Mouse (Mus musculus) limb, embryonic 14.5 days (tissue): Measurements from ENCODE around the gene D330045A20Rik. TPM values are rescaled to one million over a fixed set of nuclear protein-coding genes. Genes with fewer than 3 reads are reported as not detected.

Experiments used
- ATAC-seq: fragments of 200-750 bp; cut with Nextera tagmentation; 2 replicates; pipeline ENCODE4 v1.8.0; 2017; ENCODE audit warnings: low read depth, moderate number of reproducible peaks, moderate TSS enrichment; ENCODE audit not compliant: low FRiP score
- DNase-seq: peaks from one replicate; pipeline ENCODE4 v3.0.0-alpha.2; 2015; ENCODE audit warnings: low spot score
- H3K27ac ChIP-seq: fragments of 300-500 bp; sonication (generic); replicated peaks from 2 replicates; pipeline ENCODE4 v1.5.1; 2014; ENCODE audit warnings: low read depth, mild to moderate bottlenecking, low read length, moderate library complexity, mixed read lengths
- H3K27me3 ChIP-seq: fragments of 300-500 bp; sonication (generic); 2 replicates; pipeline ENCODE4 v1.6.1; 2014; ENCODE audit warnings: low read length, mixed read lengths; ENCODE audit not compliant: control insufficient read depth, insufficient read depth
- H3K36me3 ChIP-seq: fragments of 300-500 bp; sonication (generic); 2 replicates; pipeline ENCODE4 v1.6.1; 2014; ENCODE audit warnings: mild to moderate bottlenecking, low read length, moderate library complexity, mixed read lengths; ENCODE audit not compliant: control insufficient read depth, insufficient read depth
- H3K4me1 ChIP-seq: fragments of 300-500 bp; sonication (generic); 2 replicates; pipeline ENCODE4 v1.6.1; 2014; ENCODE audit warnings: antibody characterized with exemption, low read length, mixed read lengths; ENCODE audit not compliant: control insufficient read depth, insufficient read depth
- H3K4me2 ChIP-seq: fragments of 300-500 bp; sonication (generic); replicated peaks from 2 replicates; pipeline ENCODE4 v1.6.1; 2014; ENCODE audit warnings: low read depth, mild to moderate bottlenecking, low read length, moderate library complexity; ENCODE audit not compliant: severe bottlenecking
- H3K4me3 ChIP-seq: fragments of 300-500 bp; sonication (generic); replicated peaks from 2 replicates; pipeline ENCODE4 v1.5.1; 2014; ENCODE audit warnings: low read length
- H3K9ac ChIP-seq: fragments of 300-500 bp; sonication (generic); 2 replicates; pipeline ENCODE4 v1.6.1; 2014; ENCODE audit warnings: mild to moderate bottlenecking, low read depth, low read length, moderate library complexity; ENCODE audit not compliant: severe bottlenecking
- H3K9me3 ChIP-seq: fragments of 300-500 bp; sonication (generic); 2 replicates; pipeline ENCODE4 v1.6.1; 2016; ENCODE audit warnings: low read length; ENCODE audit not compliant: control insufficient read depth
- POLR2A ChIP-seq: fragments of 200-500 bp; IDR thresholded peaks from 2 replicates; pipeline ENCODE4 v1.8.0; 2012; ENCODE audit warnings: inconsistent platforms, mild to moderate bottlenecking, moderate library complexity, borderline replicate concordance; ENCODE audit not compliant: insufficient read depth, insufficient read length; ENCODE audit errors: extremely low read depth
- WGBS: fragments of 180-500 bp; shearing (Covaris S2); extraction: QIAGEN DNeasy Blood & Tissue Kit; methylation state at CpG from one replicate; pipeline ENCODE4 v1.1.7; 2014; 5-methylcytosine and 5-hydroxymethylcytosine counted together
- polyA plus RNA-seq, 2 experiments: library from polyadenylated mRNA; depleted of rRNA in 1 of 2; stranded (reverse) in 1 of 2; unstranded in 1 of 2; fragments of >200 nt; fragmentation: Nextera tagmentation in 1 of 2; extraction: Ambion mirVana in 1 of 2; gene quantifications; 2 replicates each; pipeline versions ENCODE4 v1.2.1 to v1.2.3; 2012 to 2014

D330045A20Rik gene
- polyA plus RNA-seq, 2 experiments: 0.75 to 0.99 TPM

- no peak overlapping the region for H3K9ac ChIP-seq
- H3K4me2 ChIP-seq: no peak overlapping the region
- no peaks in the 10 kb centered on the region for H3K36me3 ChIP-seq
- 61% methylated on average over 2 of the region's 2 CpGs for WGBS
- no peak overlapping the region for H3K27ac ChIP-seq
- H3K4me3 ChIP-seq: no peak overlapping the region
- no peaks in the 10 kb centered on the region for H3K27me3 ChIP-seq
- 0 out of 2 replicates have a peak, but pooled peaks cover 4% of the 10 kb centered on the region for H3K9me3 ChIP-seq
- DNase-seq: no peak
- no peak for ATAC-seq
- no peak for TF ChIP-seq POLR2A
- H3K4me1 ChIP-seq: no peaks in the 10 kb centered on the region
Observed at GRCm38 (mm10) chrX:139525724-139526123, 45.6 kb downstream of the D330045A20Rik start.

DNA sequence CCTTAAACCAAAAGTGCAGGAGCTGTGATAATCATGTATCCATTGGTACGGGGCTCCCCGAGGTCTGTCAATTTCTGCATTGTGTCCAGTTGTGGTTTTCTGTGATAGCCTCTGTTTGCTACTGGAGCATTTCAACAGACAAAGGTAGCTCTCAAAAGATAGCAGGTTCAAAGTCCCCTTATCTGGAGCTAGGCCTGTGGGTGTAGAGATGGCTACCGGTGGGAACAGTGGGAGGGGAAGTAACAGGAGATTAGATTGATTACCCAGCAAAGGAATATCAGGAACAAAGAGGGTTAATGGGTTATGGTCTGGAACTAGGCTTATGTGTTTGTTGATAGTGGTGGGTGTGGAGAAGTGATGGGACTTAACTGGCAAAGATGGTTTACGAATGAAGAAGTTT is 46.8 kb downstream of the D330045A20Rik start:
- Histone ChIP-seq H3K9me3 (0 out of 2 replicates have a peak, but pooled peaks cover 4% of the 10 kb centered on the region), H3K27ac (no peak overlapping the region), H3K9ac (no peak overlapping the region), H3K4me1 (no peaks in the 10 kb centered on the region), H3K27me3 (no peaks in the 10 kb centered on the region), H3K36me3 (no peaks in the 10 kb centered on the region), H3K4me2 (no peak overlapping the region), H3K4me3 (no peak overlapping the region)
- WGBS: 86% methylated on average over 4 of the region's 4 CpGs
- no peak for TF ChIP-seq POLR2A
- ATAC-seq (no peak), DNase-seq (no peak)

- ATAC-seq: no peak
- no peak for TF ChIP-seq POLR2A
Observed at GRCm38 (mm10) chrX:139529678-139530077, 49.5 kb downstream of the D330045A20Rik start.

GRCm38 (mm10) chrX:139532293-139532692 is 52.1 kb downstream of the D330045A20Rik start:
- no peak for ATAC-seq

More at GRCm38 (mm10) chrX:139529678-139530077, 49.5 kb downstream of the D330045A20Rik start:
- no peaks in the 10 kb centered on the region for H3K36me3 ChIP-seq
- no peaks in the 10 kb centered on the region for H3K4me1 ChIP-seq
- H3K9me3 ChIP-seq: 0 out of 2 replicates have a peak, but pooled peaks cover 4% of the 10 kb centered on the region
- no peaks in the 10 kb centered on the region for H3K27me3 ChIP-seq
- no peak for DNase-seq
- no peak overlapping the region for H3K4me3 ChIP-seq
- H3K27ac ChIP-seq: no peak overlapping the region
- H3K4me2 ChIP-seq: no peak overlapping the region
- H3K9ac ChIP-seq: no peak overlapping the region

DNA sequence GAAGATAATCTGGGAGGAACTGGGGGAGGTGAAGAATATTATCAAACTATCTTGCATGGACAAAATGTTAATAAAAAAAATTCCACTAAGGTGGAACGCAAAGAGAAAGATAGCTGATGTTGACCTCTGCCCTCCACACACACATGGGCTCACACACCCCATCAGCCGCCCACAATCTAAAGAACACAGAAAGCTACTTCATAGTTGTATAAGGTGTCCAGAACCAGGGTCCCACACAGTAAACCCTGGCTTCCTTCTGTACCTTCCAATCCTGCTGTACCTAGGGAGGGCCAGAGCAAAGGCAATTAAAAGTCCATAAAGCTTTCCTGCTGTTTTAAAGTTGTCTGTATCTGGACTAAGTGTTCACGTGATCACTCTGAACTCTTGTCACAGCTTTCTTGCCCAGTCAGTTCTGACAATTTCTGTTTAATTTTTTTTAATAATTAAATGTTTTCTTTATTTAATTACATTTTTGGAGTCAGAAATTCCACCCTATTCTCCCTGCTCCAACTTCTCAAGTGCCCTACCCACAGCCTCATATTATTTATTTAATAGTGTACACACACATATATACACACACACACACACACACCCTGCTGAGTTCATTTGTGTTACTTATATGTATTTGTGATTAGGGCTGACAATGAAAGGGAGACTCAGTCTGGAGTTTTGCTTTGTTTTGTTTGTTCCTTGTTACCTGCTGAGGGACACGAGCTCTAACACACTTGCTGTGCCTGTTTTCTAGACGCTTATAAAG is 57.7 kb downstream of the D330045A20Rik start:
- Histone ChIP-seq H3K4me1 (no peaks in the 10 kb centered on the region), H3K27me3 (no peaks in the 10 kb centered on the region), H3K36me3 (no peaks in the 10 kb centered on the region), H3K9ac (no peak overlapping the region), H3K27ac (no peak overlapping the region), H3K9me3 (no peaks in the 10 kb centered on the region), H3K4me3 (no peak overlapping the region), H3K4me2 (no peak overlapping the region)
- ATAC-seq (no peak), DNase-seq (no peak)
- TF ChIP-seq POLR2A: no peak
- 53% methylated on average over 5 of the region's 5 CpGs for whole genome bisulfite sequencing

More at GRCm38 (mm10) chrX:139532293-139532692, 52.1 kb downstream of the D330045A20Rik start:
- H3K36me3 ChIP-seq: no peaks in the 10 kb centered on the region
- no peak for TF ChIP-seq POLR2A
- H3K9ac ChIP-seq: no peak overlapping the region
- no peak overlapping the region for H3K4me3 ChIP-seq
- no peak overlapping the region for H3K4me2 ChIP-seq
- no peaks in the 10 kb centered on the region for H3K27me3 ChIP-seq
- H3K9me3 ChIP-seq: no peaks in the 10 kb centered on the region
- no peak overlapping the region for H3K27ac ChIP-seq
- DNase-seq: no peak
- WGBS: 73% methylated on average over 4 of the region's 4 CpGs
- no peaks in the 10 kb centered on the region for H3K4me1 ChIP-seq

GRCm38 (mm10) chrX:139543726-139544125 is 63.6 kb downstream of the D330045A20Rik start:
- ATAC-seq: no peak
- Histone ChIP-seq H3K9me3 (no peaks in the 10 kb centered on the region), H3K9ac (no peak overlapping the region), H3K4me1 (no peaks in the 10 kb centered on the region), H3K27me3 (no peaks in the 10 kb centered on the region), H3K4me3 (no peak overlapping the region), H3K27ac (no peak overlapping the region), H3K36me3 (no peaks in the 10 kb centered on the region), H3K4me2 (no peak overlapping the region)
- no peak for TF ChIP-seq POLR2A
- 75% methylated on average over 7 of the region's 7 CpGs for WGBS
- DNase-seq: peak; percentile 3
